Mouse (Mus musculus): ENCODE measurements around the gene Dnajc27. TPM values are rescaled to one million over a fixed set of nuclear protein-coding genes. Genes with fewer than 3 reads are reported as not detected.

The Dnajc27 gene
- 10 to 100 TPM; 30.6 to 46.6 (median 38.2) TPM for total RNA-seq (2022)

GRCm38 (mm10) chr12:4082132-4083001 lies at the start of gene Dnajc27:
Gene Dnajc27, plus strand, starts transcription at chr12:4082583.
- DNase-seq (ENCODE audit: low spot score in 2 of 2): peak; percentile 92 to 93

GRCm38 (mm10) chr12:4036157-4036556 lies 46.2 kb upstream of the Dnajc27 start:
- DNase-seq (ENCODE audit: low spot score in 2 of 2): no peak

- no peak for DNase-seq (ENCODE audit: low spot score in 2 of 2)
Measured at GRCm38 (mm10) chr12:4037511-4037910, 44.9 kb upstream of the Dnajc27 start.

- DNase-seq (ENCODE audit: low spot score in 2 of 2): peak; percentile 47 to 68
Measured at GRCm38 (mm10) chr12:4038061-4039041, 44.0 kb upstream of the Dnajc27 start, which contains the start of gene Efr3b. Gene Efr3b, minus strand, starts transcription at chr12:4038915.

- no peak for DNase-seq (ENCODE audit: low spot score in 2 of 2)
Measured at GRCm38 (mm10) chr12:4039046-4039445, 43.3 kb upstream of the Dnajc27 start.

GRCm38 (mm10) chr12:4042411-4042810 lies 40.0 kb upstream of the Dnajc27 start:
- no peak for DNase-seq (ENCODE audit: low spot score in 2 of 2)

- no peak for DNase-seq (ENCODE audit: low spot score in 2 of 2)
Measured at GRCm38 (mm10) chr12:4045992-4046391, 36.4 kb upstream of the Dnajc27 start.

GRCm38 (mm10) chr12:4048031-4048430 lies 34.4 kb upstream of the Dnajc27 start:
- DNase-seq (ENCODE audit: low spot score in 2 of 2): no peak

- no peak for DNase-seq (ENCODE audit: low spot score in 2 of 2)
Measured at GRCm38 (mm10) chr12:4050861-4051425, 31.4 kb upstream of the Dnajc27 start.

- no peak for DNase-seq (ENCODE audit: low spot score in 2 of 2)
Measured at GRCm38 (mm10) chr12:4053643-4054042, 28.7 kb upstream of the Dnajc27 start.

GRCm38 (mm10) chr12:4054845-4055244 lies 27.5 kb upstream of the Dnajc27 start:
- no peak for DNase-seq (ENCODE audit: low spot score in 2 of 2)

GRCm38 (mm10) chr12:4058321-4058720 lies 24.1 kb upstream of the Dnajc27 start:
- DNase-seq (ENCODE audit: low spot score in 2 of 2): peak; percentile 26 to 42

GRCm38 (mm10) chr12:4059683-4060082 lies 22.7 kb upstream of the Dnajc27 start:
- no peak for DNase-seq (ENCODE audit: low spot score in 2 of 2)

- no peak for DNase-seq (ENCODE audit: low spot score in 2 of 2)
Measured at GRCm38 (mm10) chr12:4065498-4065897, 16.9 kb upstream of the Dnajc27 start.

GRCm38 (mm10) chr12:4065944-4066343 lies 16.4 kb upstream of the Dnajc27 start:
- no peak for DNase-seq (ENCODE audit: low spot score in 2 of 2)

GRCm38 (mm10) chr12:4066681-4067459 lies 15.5 kb upstream of the Dnajc27 start:
- no peak for DNase-seq (ENCODE audit: low spot score in 2 of 2)

GRCm38 (mm10) chr12:4068551-4068950 lies 13.8 kb upstream of the Dnajc27 start:
- no peak for DNase-seq (ENCODE audit: low spot score in 2 of 2)

GRCm38 (mm10) chr12:4071671-4072070 lies 10.7 kb upstream of the Dnajc27 start:
- DNase-seq (ENCODE audit: low spot score in 2 of 2): no peak

GRCm38 (mm10) chr12:4075407-4075806 lies 7.0 kb upstream of the Dnajc27 start:
- DNase-seq (ENCODE audit: low spot score in 2 of 2): no peak

GRCm38 (mm10) chr12:4076383-4076782 lies 6.0 kb upstream of the Dnajc27 start:
- DNase-seq (ENCODE audit: low spot score in 2 of 2): no peak

GRCm38 (mm10) chr12:4078069-4078468 lies 4.3 kb upstream of the Dnajc27 start:
- no peak for DNase-seq (ENCODE audit: low spot score in 2 of 2)

Measured in gastrocnemius, adult 8-10 months (tissue).